Mouse (Mus musculus): ENCODE data around the gene Mup11. TPM values are rescaled to one million over a fixed set of nuclear protein-coding genes. Genes with fewer than 3 reads are reported as not detected.
"Not testable (repeated sequence)": the region's sequence is repeated elsewhere in the genome, so short reads cannot be mapped to it uniquely, and the experiment has no call there.

Gene Mup11
- total RNA-seq (2014; rRNA removed; ENCODE audit: low replicate concordance) (not detected in 2 replicates), polyA plus RNA-seq (2015; fragmentation: Nextera tagmentation; extraction: Ambion mirVana) (not detected in 2 replicates)

GRCm38 (mm10) chr4:60662311-60662710 is at the start of gene Mup11:
Mup11 (minus strand) TSS chr4:60662411.
- H3K27ac ChIP-seq (ENCODE audit: low read depth); ATAC-seq (ENCODE audit: insufficient read depth, low read depth); H3K9me3 ChIP-seq (replicated peaks; ENCODE audit: control insufficient read depth, low read length); DNase-seq (ENCODE audit: low spot score); H3K4me1 ChIP-seq (ENCODE audit: control insufficient read depth, insufficient read depth); H3K4me2 ChIP-seq (ENCODE audit: low read depth, low read length); H3K36me3 ChIP-seq (replicated peaks; ENCODE audit: control insufficient read depth, insufficient read depth, low read length); H3K27me3 ChIP-seq (ENCODE audit: control insufficient read depth, insufficient read depth, low read length); H3K9ac ChIP-seq (replicated peaks; ENCODE audit: low read depth, low read length); H3K4me3 ChIP-seq (ENCODE audit: low read depth, low read length): not testable (repeated sequence)
- 71% methylated on average over 3 of the region's 5 CpGs for WGBS

Other genes with a start within 250 kb of the Mup11 start
- not detected in 2 replicates for gene Mup9, start 240.5 kb downstream of the Mup11 start, total RNA-seq (2014; rRNA removed; ENCODE audit: low replicate concordance)
- not detected in 2 replicates for gene Mup9, start 240.5 kb downstream of the Mup11 start, polyA plus RNA-seq (2015; fragmentation: Nextera tagmentation; extraction: Ambion mirVana)
- gene Mup1, start 160.5 kb downstream of the Mup11 start, total RNA-seq (2014; rRNA removed; ENCODE audit: low replicate concordance), result not detected in 2 replicates
- not detected in 2 replicates for gene Mup1, start 160.5 kb downstream of the Mup11 start, polyA plus RNA-seq (2015; fragmentation: Nextera tagmentation; extraction: Ambion mirVana)
- not detected in 2 replicates for gene Mup10, start 80.2 kb downstream of the Mup11 start, total RNA-seq (2014; rRNA removed; ENCODE audit: low replicate concordance)
- not detected in 2 replicates for gene Mup10, start 80.2 kb downstream of the Mup11 start, polyA plus RNA-seq (2015; fragmentation: Nextera tagmentation; extraction: Ambion mirVana)
- not detected in 2 replicates for gene Mup12, start 78.9 kb upstream of the Mup11 start, total RNA-seq (2014; rRNA removed; ENCODE audit: low replicate concordance)
- gene Mup12, start 78.9 kb upstream of the Mup11 start, polyA plus RNA-seq (2015; fragmentation: Nextera tagmentation; extraction: Ambion mirVana), result not detected in 2 replicates
- gene Mup22, start 159.1 kb upstream of the Mup11 start, total RNA-seq (2014; rRNA removed; ENCODE audit: low replicate concordance), result not detected in 2 replicates
- gene Mup22, start 159.1 kb upstream of the Mup11 start, polyA plus RNA-seq (2015; fragmentation: Nextera tagmentation; extraction: Ambion mirVana), result not detected in 2 replicates